Mouse (Mus musculus): Measurements from ENCODE around the gene Tmem41b.

GRCm38 (mm10) chr7:109929628-109930027, 57.1 kb downstream of the Tmem41b start:
- TF ChIP-seq CTCF (IDR thresholded peaks at IDR 0.05; ENCODE audit: low read depth) (peak; percentile 49), EP300 (IDR thresholded peaks at IDR 0.05; ENCODE audit: low read depth) (no peak)
